Mouse (Mus musculus) liver, postnatal 0 days (tissue): ENCODE measurements around the gene Atp8a2.

Experiments used
- CTCF ChIP-seq: sonication (generic); IDR thresholded peaks from 2 replicates; pipeline ENCODE4 v1.5.1; 2016; ENCODE audit warnings: antibody characterized with exemption, low read depth
- EP300 ChIP-seq: IDR thresholded peaks from 2 replicates; pipeline ENCODE4 v1.6.1; 2016; ENCODE audit warnings: antibody characterized with exemption, low read depth, mild to moderate bottlenecking

GRCm38 (mm10) chr14:59689596-59689995 lies 507.4 kb downstream of the Atp8a2 start:
- TF ChIP-seq CTCF (no peak), EP300 (no peak)
